Mouse (Mus musculus) stomach, postnatal 0 days (tissue): ENCODE results near the gene Psmd2.

Experiments
- CTCF ChIP-seq: IDR thresholded peaks from 2 replicates; pipeline ENCODE4 v1.5.1; 2016; ENCODE audit warnings: antibody characterized with exemption, low read depth, mild to moderate bottlenecking, moderate library complexity
- EP300 ChIP-seq: optimal IDR thresholded peaks from 2 replicates; pipeline ENCODE3; 2016; ENCODE audit warnings: antibody characterized with exemption

- TF ChIP-seq EP300 = no peak
- no peak for TF ChIP-seq CTCF
Measured at GRCm38 (mm10) chr16:20637410-20637809, 14.0 kb upstream of the Psmd2 start.
